Mouse (Mus musculus) kidney, postnatal 0 days (tissue): Measurements from ENCODE around the gene Csdc2. TPM values are rescaled to one million over a fixed set of nuclear protein-coding genes. Genes with fewer than 3 reads are reported as not detected.
A peak's percentile ranks its signal among the peaks of the same experiment; 100 is the strongest.

Source experiments
- ATAC-seq: fragments of 200-750 bp; cut with Nextera tagmentation; replicated peaks from 2 replicates; pipeline ENCODE4 v1.8.0; 2017; ENCODE audit warnings: low read depth, moderate number of reproducible peaks, moderate TSS enrichment, moderate library complexity; ENCODE audit not compliant: low FRiP score
- DNase-seq: peaks from one replicate; pipeline ENCODE4 v3.0.0-alpha.2; 2016; ENCODE audit warnings: low spot score
- H3K27ac ChIP-seq: fragments of 300-500 bp; sonication (generic); 2 replicates; pipeline ENCODE4 v1.5.1; 2014; ENCODE audit warnings: mild to moderate bottlenecking
- H3K27me3 ChIP-seq: fragments of 300-500 bp; sonication (generic); 2 replicates; pipeline ENCODE4 v1.6.1; 2014; ENCODE audit warnings: low read length, mixed read lengths; ENCODE audit not compliant: insufficient read depth
- H3K36me3 ChIP-seq: fragments of 300-500 bp; sonication (generic); 2 replicates; pipeline ENCODE4 v1.6.1; 2014; ENCODE audit warnings: low read length, mixed read lengths; ENCODE audit not compliant: insufficient read depth
- H3K4me1 ChIP-seq: fragments of 300-500 bp; sonication (generic); replicated peaks from 2 replicates; pipeline ENCODE4 v1.6.1; 2014; ENCODE audit warnings: antibody characterized with exemption, low read length, mixed read lengths; ENCODE audit not compliant: insufficient read depth
- H3K4me2 ChIP-seq: fragments of 300-500 bp; sonication (generic); 2 replicates; pipeline ENCODE4 v1.6.1; 2014; ENCODE audit warnings: mild to moderate bottlenecking, low read length, moderate library complexity, mixed read lengths
- H3K4me3 ChIP-seq: fragments of 300-500 bp; sonication (generic); replicated peaks from 2 replicates; pipeline ENCODE4 v1.5.1; 2014; ENCODE audit warnings: low read depth, low read length
- H3K9ac ChIP-seq: fragments of 300-500 bp; sonication (generic); 2 replicates; pipeline ENCODE4 v1.6.1; 2014; ENCODE audit warnings: low read depth, low read length
- H3K9me3 ChIP-seq: fragments of 300-500 bp; sonication (generic); replicated peaks from 2 replicates; pipeline ENCODE4 v1.6.1; 2016; ENCODE audit warnings: low read length, inconsistent platforms, mixed read lengths
- CTCF ChIP-seq: IDR thresholded peaks from 2 replicates; pipeline ENCODE4 v1.5.1; 2016; ENCODE audit warnings: antibody characterized with exemption, low read depth, mild to moderate bottlenecking, moderate library complexity
- WGBS: fragments of 180-500 bp; shearing (Covaris S2); extraction: QIAGEN DNeasy Blood & Tissue Kit; methylation state at CpG from one replicate; pipeline ENCODE4 v1.1.7; 2014; 5-methylcytosine and 5-hydroxymethylcytosine counted together
- polyA plus RNA-seq: library from polyadenylated mRNA; unstranded; fragments of >200 nt; fragmentation: Nextera tagmentation; extraction: Ambion mirVana; gene quantifications from 2 replicates; pipeline ENCODE4 v1.2.1, GENCODE M21; 2015

Gene Csdc2
- 20.4 and 23.1 TPM in 2 replicates for polyA plus RNA-seq

- H3K36me3 ChIP-seq, result no peaks in the 10 kb centered on the region
- H3K27me3 ChIP-seq, result no peaks in the 10 kb centered on the region
- WGBS, result 0% methylated on average over 12 of the region's 12 CpGs
- H3K27ac ChIP-seq, result peak within 1 kb of the TSS; percentile 87
- ATAC-seq (peak; percentile 47), DNase-seq (peak; percentile 76)
- TF ChIP-seq CTCF, result peak; percentile 47
- H3K4me1 ChIP-seq, result peaks cover 25% of the 10 kb centered on the region
- H3K9me3 ChIP-seq, result no peaks in the 10 kb centered on the region
- peak within 1 kb of the TSS; percentile 42 for H3K4me3 ChIP-seq
- peak within 1 kb of the TSS; percentile 63 for H3K4me2 ChIP-seq
- H3K9ac ChIP-seq, result peak within 1 kb of the TSS; percentile 56
Measured at GRCm38 (mm10) chr15:81936679-81937078, at the start of gene Csdc2. TSS of gene Csdc2 (plus strand) at chr15:81936759.

DNA sequence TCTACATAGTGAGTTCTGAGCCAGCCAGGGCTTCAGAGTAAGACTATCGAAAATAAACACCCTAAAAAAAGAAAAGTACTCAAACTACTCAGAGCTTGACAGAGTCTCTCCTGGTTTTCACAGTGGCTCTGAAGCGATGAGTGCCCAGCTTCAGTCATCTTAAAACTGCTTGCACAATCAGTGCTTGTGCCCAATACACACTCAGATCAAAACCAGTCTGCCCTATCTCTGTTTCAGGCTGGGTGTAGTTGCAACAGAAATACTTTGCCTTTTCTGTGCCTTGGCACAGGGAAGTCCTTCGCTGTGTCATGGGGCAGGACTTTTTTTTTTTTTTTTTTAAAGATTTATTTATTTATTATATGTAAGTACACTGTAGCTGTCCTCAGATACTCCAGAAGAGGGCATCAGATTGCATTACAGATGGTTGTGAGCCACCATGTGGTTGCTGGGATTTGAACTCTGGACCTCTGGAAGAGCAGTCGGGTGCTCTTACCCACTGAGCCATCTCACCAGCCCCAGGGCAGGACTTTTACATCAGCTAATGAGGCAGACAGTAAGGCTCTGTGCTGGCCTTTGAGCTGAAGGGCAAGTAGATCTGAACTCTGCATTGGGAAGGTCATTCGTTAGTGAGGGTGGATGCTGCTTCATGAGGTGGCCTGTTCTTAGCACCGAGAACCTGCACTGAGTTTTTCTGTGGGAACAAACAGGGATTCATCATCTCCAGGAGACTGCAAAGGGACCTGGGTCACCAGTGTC, 49.6 kb upstream of the Csdc2 start:
- H3K27ac ChIP-seq, result no peak overlapping the region
- DNase-seq, result no peak

GRCm38 (mm10) chr15:81889175-81889574, 47.4 kb upstream of the Csdc2 start:
- Histone ChIP-seq H3K9ac (no peak overlapping the region), H3K4me1 (no peaks in the 10 kb centered on the region), H3K27me3 (no peaks in the 10 kb centered on the region), H3K27ac (no peak overlapping the region), H3K4me3 (no peak overlapping the region), H3K36me3 (peaks cover 19% of the 10 kb centered on the region), H3K9me3 (no peaks in the 10 kb centered on the region), H3K4me2 (no peak overlapping the region)
- WGBS, result 85% methylated on average over 7 of the region's 7 CpGs
- TF ChIP-seq CTCF, result no peak
- DNase-seq (no peak), ATAC-seq (no peak)

More for the DNA sequence above, 49.6 kb upstream of the Csdc2 start:
- Histone ChIP-seq H3K36me3 (peaks cover 18% of the 10 kb centered on the region), H3K9ac (no peak overlapping the region), H3K27me3 (no peaks in the 10 kb centered on the region), H3K4me1 (no peaks in the 10 kb centered on the region), H3K4me3 (no peak overlapping the region), H3K4me2 (no peak overlapping the region), H3K9me3 (no peaks in the 10 kb centered on the region)
- no peak for ATAC-seq
- TF ChIP-seq CTCF, result no peak
- 85% methylated on average over 6 of the region's 6 CpGs for WGBS

DNA sequence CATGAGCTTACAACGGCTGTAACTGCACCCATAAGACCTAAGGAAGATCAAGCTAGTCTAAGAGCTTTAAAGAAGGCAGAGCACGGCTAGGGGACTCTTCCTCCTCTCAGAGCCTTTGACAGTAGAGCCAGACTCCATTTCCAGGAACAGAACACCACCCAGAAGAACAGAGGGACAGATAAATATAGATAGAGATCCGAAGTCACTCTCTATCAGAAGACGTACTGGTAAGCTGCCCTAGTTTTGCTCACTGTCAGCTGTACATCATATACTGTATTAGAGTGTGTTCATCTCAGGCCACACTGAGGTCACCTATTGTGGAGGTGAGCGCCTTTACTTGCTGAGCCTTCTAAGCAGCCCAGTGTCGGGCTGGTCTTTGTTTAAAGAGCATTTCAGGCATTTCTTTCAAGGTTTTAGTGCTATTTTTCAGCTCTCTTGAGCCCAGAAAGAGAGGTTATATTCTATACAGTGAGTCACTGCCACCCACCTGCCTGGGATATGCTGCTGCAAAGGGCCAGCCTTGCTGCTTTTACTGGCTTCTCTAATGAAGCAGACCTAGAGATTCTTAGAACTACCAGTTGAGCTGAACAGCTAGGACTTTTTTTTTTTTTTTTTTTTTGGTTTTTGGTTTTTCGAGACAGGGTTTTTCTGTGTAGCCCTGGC, 45.3 kb upstream of the Csdc2 start:
- no peak for TF ChIP-seq CTCF
- WGBS, result 90% methylated on average over 7 of the region's 7 CpGs
- H3K36me3 ChIP-seq, result peaks cover 36% of the 10 kb centered on the region

GRCm38 (mm10) chr15:81891822-81892580, 44.6 kb upstream of the Csdc2 start:
- H3K9ac ChIP-seq, result no peak overlapping the region
- no peak overlapping the region for H3K27ac ChIP-seq
- no peaks in the 10 kb centered on the region for H3K4me1 ChIP-seq
- no peak for TF ChIP-seq CTCF
- H3K4me2 ChIP-seq, result no peak overlapping the region
- DNase-seq, result no peak
- no peak for ATAC-seq
- H3K27me3 ChIP-seq, result no peaks in the 10 kb centered on the region
- no peaks in the 10 kb centered on the region for H3K9me3 ChIP-seq
- H3K4me3 ChIP-seq, result no peak overlapping the region
- 94% methylated on average over 8 of the region's 8 CpGs for WGBS
- peaks cover 36% of the 10 kb centered on the region for H3K36me3 ChIP-seq

More for the DNA sequence above, 45.3 kb upstream of the Csdc2 start:
- H3K4me3 ChIP-seq, result no peak overlapping the region
- ATAC-seq (no peak), DNase-seq (no peak)
- no peak overlapping the region for H3K9ac ChIP-seq
- no peak overlapping the region for H3K4me2 ChIP-seq
- no peaks in the 10 kb centered on the region for H3K4me1 ChIP-seq
- no peak overlapping the region for H3K27ac ChIP-seq
- no peaks in the 10 kb centered on the region for H3K9me3 ChIP-seq
- no peaks in the 10 kb centered on the region for H3K27me3 ChIP-seq

DNA sequence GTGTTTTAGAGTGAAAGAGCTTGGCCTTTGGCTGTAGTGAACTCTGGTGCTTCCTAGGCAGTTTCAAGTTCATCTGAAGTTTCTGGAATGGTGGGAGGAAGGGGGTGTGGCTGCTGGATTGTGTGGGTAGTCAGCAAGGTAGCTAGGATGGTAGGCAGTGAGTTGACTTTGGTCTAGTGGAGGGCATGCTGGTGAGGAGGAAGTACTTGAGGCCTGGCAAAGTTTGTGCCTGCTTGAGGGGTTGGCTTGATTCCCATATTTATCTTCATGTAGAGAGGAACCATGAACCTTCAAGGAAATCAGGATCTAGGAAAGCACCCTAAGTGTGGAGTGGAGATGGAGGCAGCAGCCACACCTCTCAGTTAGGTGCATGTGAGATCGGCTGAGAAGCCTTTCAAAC, 42.6 kb upstream of the Csdc2 start:
- 93% methylated on average over 1 of the region's 1 CpGs for WGBS
- no peak overlapping the region for H3K27ac ChIP-seq
- DNase-seq, result no peak
- no peaks in the 10 kb centered on the region for H3K9me3 ChIP-seq
- TF ChIP-seq CTCF, result no peak
- peaks cover 34% of the 10 kb centered on the region for H3K36me3 ChIP-seq
- no peak overlapping the region for H3K9ac ChIP-seq
- no peaks in the 10 kb centered on the region for H3K27me3 ChIP-seq
- H3K4me2 ChIP-seq, result no peak overlapping the region
- no peak overlapping the region for H3K4me3 ChIP-seq
- no peak for ATAC-seq
- no peaks in the 10 kb centered on the region for H3K4me1 ChIP-seq
